Mouse (Mus musculus) cerebral cortex, adult 2 months (tissue): ENCODE measurements around the gene Ddx39b.

Experiments
- WGBS: fragments of 180-500 bp; shearing (Covaris S2); methylation state at CpG from one replicate; pipeline ENCODE4 v1.1.7; 2018; 5-methylcytosine and 5-hydroxymethylcytosine counted together

Gene Ddx39b

DNA sequence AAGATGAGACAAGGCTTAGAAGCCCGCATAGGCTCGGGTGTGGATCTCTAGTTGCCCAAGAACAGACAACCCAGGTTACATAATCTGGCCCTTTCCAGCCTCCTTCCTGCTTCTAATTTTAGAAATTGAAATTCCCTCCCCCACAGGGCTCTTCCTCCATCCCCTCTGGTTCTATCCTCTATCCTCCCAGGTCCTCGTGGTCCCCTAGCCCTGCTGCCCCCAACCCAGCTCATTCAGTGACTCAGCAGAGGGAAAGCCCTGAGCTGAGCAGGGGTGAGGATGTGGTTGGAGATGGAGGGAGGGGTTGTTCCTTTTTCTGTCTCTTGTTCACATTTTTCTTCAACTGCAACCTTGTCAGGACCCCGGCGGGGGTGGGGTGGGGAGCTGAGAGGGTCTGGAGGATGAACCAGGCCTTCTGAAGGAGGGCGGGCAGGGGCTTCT, 21.9 kb upstream of the Ddx39b start:
- 62% methylated on average over 6 of the region's 6 CpGs for WGBS

DNA sequence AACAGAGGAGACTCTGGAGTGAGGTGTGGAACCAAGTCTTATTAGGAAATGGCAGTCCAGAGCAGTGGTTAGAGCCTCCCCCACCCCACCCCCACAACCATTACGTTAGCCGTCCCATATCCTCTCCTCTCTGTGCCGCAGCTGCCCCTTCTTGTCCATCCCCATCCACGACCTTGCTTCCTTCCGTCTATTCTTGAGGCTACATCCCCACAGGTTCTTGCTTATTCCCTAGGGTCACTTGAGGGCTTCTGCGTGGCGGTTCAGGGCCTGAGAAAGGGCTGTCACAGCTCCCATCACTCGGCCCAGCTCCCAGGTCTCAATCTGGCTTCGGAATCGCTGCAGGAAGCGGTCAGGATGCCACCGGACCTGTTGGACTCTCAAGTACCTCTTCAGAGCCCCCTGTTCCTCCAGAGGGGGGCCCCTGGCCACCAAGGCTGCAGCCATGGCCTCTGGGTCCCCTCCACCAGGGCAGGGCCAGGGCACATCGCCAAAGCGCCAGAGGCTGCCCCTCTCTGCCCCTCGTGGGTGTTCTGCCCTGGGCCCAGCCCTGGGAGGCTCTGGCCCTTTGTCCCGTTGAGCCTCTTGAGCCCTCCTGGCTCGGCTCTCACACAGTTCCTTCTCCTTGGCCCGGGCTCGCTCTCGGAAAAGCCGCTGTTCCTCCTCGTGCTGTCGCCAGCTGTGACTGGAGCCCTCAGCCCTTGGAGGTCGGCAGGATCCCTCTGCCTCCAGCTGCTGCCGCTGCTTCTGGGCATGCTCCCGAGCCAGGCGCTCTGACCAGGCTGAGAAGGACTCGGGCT, 21.2 kb upstream of the Ddx39b start, which contains the start of gene Gm16181:
Gene Gm16181, plus strand, starts transcription at position 679 of the 797 bp plus-strand sequence.
- 76% methylated on average over 28 of the region's 28 CpGs for WGBS

DNA sequence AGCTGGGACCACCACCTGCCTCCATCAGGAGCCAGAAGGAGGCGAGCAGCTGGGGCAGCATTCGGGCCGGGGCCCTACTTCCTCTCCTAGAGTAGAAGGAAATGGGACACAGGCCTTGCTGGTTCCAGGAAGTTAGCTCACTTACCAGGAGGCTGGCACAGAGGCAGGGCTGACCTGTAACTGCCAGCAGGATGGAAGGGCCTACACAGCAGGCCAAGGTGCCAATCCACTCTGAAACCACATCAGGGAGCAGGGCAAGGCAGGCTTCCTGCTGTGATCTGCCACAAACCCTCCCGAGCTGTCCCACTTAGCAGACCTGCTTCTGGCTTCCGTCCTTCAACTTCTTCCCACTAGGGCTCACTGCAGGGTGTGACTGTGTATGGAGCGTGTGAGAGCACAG, 19.2 kb upstream of the Ddx39b start:
- 70% methylated on average over 6 of the region's 6 CpGs for WGBS

DNA sequence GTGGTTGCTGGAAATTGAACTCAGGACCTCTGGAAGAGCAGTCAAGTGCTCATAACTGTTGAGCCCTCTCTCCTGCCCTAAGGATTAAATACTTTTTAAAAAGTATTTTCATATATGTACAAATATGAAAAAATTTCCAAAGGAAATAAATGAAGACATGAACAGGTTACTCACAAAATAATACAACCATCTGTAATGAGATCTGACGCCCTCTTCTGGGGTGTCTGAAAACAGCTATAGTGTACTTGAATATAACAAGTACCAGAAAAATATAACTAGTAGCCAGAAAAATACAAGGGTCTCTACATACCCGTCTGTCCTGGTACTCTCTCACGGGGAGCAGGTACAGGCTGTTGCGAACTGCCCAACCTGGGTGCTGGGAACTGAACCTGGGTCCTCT, 16.9 kb upstream of the Ddx39b start:
- 93% methylated on average over 4 of the region's 4 CpGs for WGBS

DNA sequence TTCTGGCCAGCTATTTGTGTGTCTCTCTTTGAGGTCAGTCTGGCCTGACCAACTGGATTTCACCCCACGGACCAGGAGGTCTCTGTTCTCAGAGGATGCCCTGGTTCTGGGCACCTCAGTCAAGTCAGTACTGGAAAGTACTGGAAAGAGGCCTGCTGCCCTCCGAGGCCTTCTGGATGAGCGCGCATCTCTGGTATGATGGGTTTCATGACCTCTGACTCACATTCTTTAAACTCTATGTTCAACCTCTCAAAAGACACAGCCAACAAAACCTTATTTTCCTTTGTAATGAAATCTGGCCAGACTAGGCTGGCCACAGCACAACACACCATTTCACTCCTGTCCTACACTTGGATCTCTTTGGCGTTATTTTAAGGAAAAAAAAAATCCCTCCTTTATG, 16.1 kb upstream of the Ddx39b start:
- 94% methylated on average over 5 of the region's 5 CpGs for WGBS

DNA sequence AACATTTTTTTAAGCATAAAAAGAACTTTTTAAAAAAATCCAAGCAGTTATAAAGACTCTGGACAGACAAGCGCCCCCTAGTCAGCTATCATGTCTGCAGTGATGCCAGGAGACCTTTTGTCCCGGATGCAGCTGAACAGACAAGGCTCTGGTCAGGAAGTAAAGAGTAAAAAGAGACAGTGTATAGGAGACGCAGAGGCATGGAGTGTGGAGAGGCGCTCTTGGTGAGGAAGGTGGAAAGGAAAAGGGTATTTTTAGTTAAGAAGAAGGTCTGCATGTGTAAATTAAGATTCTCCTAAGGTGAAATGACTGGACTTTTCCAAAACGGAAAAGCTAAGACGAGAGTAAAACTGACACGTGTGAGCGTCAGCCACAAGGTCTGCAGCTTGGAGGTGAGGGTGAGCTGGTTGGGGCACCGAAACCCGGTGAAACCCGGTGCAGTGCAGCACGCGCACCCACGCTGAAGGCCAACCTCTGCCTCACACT, 14.9 kb upstream of the Ddx39b start:
- WGBS = 76% methylated on average over 14 of the region's 14 CpGs

DNA sequence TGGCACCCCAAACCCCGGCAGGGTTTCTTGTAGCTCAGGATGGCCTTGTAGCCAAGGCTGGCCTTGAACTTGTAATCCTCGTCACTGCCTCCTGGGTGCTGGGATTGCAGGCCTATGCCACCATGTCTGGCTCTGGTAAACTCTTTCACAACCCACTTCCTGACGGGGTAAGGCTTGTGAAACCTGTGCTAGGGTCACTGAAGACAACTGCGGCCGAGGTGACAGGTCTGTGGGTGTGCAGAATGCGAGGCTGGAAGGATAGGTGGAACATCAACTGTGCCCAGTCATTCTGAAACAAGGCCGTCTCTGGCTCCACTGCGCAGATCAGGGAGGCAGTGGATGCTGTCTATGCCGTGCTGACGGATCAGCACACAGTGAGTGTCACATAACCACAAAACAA, 10.5 kb upstream of the Ddx39b start:
- 85% methylated on average over 10 of the region's 10 CpGs for WGBS

DNA sequence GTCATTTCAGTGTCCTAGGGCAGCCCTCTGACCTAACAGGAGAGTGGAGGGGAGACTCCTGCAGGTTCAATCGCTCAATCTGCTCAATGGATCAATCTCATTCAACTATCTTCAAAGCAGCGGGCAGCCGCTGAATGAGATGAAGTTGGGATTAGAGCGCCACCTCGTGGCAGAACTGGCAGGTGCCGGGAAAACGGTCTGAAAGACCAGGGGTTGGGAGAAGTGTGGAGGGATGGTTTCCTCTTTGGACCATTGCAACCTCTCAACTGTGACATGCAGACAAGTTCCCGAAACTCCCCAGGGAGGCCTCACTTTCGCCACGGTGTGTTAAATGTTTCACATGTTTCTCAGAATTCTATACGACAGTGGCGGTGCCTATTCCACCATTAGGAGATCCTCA, 9.5 kb upstream of the Ddx39b start:
- WGBS = 13% methylated on average over 12 of the region's 12 CpGs

DNA sequence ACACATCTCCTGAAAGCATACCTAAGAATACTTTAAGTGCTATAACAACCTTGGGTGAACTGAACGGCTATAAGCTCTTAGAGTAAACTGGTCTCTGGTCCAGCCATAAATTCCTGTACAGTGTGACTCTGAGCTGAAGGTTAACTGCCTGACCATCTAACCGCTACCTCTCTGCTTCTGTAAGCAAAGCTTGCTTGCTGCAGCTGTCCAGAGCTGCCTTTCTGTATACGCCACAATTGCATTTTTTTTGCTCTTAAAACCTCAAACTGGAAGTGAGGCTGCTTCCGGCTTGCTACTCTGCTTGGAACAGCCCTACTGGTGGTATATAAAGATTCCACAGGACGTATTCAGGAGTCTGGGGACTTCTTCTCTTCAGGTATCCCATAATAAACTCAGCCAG, 8.9 kb upstream of the Ddx39b start:
- 76% methylated on average over 5 of the region's 5 CpGs for WGBS

DNA sequence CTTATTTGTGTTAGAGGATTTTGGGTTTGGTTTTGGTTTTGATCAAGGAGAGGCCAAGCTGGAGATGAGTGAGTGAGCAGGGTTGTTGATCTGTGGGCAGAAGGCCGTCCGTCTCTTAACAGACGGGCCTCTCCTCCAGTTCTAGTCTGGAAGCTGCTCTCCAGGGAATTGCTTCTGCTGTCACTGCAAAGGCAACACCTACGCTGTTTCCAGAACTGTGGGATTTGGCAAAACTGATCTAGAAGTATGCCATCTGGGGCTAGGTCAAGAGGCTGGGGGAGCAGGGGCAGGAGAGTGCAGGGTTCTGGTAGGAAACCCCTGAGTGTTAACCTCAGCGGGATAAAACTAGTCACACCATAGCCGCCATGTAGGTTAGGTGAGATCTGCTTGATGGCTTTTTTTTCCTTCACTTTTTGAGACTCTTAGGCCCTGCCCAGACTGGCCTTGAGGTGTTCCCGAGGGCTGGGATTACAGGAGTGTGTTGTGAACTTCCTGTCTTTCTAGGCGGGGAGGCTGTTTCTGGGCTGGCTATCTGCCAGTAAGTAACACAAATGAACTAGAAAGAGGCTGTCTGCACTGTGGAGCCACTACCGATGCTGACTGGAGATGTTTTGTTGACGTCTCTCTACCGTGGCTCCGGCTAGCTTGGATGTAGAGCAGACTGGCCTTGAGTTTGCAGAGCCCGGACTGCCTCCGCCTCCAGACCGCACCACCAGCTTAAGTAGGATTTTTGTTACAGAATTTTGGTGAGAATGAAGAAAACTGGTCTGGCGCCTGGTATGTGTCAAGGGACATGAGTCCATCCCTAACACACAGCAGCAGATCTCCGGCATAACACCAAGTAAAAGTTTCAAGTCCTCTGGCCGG, 8.2 kb upstream of the Ddx39b start, which contains the start of gene Atp6v1g2:
Gene Atp6v1g2, plus strand, starts transcription at position 547 of the 867 bp plus-strand sequence.
- 49% methylated on average over 18 of the region's 18 CpGs for WGBS

DNA sequence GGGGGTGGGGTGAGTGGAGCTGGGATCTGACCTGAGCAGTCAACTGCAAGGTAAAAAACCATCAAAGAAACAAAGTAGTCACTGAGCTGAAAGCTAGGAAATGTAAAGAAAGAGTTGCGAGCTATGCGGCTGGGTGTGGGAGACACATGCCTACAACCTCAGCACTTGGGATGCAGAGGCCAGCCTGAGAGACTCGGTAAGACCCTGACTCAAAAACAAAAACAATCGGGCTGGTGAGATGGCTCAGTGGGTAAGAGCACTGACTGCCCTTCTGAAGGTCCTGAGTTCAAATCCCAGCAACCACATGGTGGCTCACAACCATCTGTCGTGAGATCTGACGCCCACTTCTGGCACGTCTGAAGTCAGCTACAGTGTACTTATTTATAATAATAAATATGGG, 7.5 kb upstream of the Ddx39b start:
- WGBS = 63% methylated on average over 7 of the region's 7 CpGs

DNA sequence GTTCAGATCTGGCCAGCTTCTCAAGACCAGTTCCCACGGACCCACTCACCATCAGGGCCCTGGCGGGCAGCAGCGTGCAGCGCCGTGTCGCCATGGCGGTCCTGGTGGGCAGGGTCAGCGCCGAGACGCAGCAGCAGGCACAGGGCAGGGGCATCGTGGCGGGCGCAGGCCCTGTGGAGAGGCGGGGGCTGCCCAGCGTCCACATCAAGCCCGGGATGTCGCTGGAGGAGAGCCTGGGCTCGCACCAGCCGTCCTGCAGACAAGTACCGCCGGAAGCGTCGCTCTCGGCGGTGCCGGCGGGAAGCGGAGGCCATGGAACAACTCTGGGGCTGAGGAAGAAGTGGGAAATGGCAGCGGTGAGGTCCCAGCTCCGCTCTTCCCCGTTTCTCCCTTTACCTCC, 6.6 kb upstream of the Ddx39b start:
- WGBS = under 1% methylated on average over 31 of the region's 31 CpGs

DNA sequence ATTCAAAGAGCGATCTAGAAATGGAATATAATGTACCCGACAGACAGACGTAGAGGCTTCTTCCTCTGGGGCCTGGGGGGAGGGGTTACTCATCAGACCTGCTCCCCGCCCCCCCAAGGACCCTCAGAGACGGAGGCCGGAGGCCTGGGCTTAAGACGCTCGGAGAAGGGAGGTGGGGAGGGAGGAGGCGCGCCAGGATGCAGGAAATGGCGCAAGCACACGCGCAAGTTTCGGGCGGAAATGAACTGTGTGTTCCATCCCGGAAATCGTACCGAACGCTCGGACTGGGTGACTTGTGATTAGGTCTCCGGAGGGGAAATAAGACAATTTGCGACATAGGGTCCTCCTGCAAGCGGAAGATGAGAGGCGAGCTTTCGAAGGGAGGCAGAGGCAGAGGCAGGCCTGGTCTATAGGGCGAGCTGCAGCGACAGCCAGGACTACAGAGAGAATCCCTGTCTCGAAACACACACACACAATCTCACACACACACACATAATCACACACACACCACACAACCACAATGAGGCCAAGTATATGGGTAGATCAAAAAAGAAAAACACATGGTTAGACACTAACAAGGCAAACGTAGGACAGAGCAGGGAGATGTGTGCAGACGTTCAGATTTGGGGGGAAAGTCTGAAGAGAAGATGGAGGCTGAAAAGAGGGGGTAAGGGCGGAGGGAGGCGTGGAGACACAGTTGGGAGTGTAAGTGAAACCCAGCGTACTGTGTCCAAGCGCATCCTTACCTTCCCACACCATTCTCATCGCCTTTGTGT, 5.7 kb upstream of the Ddx39b start, which contains the start of gene Nfkbil1:
Gene Nfkbil1, minus strand, starts transcription at position 179 of the 776 bp plus-strand sequence.
- under 1% methylated on average over 35 of the region's 35 CpGs for WGBS

DNA sequence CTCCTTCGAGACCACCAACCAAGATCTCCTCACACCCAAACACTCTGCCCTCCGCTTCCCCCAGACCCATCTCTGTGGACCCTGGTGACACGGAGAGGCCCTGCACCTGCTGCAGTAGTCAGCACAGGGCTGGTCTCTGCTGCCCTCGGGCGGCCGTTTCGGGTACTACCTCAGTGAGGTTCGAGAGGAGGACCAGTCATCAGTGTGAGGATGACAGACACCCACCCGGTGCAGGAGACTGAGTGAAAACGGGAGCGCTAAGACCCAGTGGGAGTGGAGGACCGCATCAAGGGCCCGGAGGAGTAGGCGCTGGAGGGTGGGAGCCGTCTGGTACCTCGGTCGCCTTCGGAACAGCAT, 5.2 kb upstream of the Ddx39b start:
- WGBS = under 1% methylated on average over 18 of the region's 18 CpGs

DNA sequence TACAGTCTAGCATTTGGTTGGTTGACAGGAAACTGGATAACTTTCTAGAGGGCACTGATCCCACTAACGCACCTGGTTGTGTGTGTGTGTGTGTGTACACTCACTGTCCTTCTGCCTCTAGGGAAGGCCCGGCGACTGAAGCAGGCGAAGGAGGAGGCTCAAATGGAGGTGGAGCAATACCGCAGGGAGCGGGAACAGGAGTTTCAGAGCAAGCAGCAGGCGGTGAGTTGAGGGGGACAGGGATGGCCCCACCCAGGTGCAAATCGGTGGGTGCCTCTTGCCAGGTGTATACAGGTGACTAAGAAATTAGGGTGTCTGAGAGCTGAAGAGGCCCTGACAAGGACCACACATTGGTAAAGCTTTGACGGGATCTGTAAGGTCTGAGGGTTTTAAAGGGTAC, 4.5 kb upstream of the Ddx39b start:
- 32% methylated on average over 9 of the region's 9 CpGs for WGBS

DNA sequence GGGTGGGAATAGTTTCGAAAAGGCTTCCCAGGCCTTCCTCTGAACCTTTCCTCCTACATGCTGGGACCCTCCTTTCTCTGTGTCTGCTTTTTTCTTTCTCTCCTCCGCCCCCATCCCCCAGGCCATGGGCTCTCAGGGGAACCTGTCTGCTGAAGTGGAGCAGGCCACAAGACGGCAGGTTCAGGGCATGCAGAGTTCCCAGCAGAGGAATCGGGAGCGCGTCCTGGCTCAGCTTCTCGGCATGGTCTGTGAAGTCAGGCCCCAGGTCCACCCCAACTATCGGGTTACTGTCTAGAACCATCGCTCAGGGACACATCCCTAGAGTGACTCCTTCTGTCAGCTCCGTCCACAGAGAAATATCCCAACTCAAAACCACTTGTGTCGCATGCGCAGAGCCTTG, 4.0 kb upstream of the Ddx39b start:
- WGBS = 86% methylated on average over 12 of the region's 12 CpGs

DNA sequence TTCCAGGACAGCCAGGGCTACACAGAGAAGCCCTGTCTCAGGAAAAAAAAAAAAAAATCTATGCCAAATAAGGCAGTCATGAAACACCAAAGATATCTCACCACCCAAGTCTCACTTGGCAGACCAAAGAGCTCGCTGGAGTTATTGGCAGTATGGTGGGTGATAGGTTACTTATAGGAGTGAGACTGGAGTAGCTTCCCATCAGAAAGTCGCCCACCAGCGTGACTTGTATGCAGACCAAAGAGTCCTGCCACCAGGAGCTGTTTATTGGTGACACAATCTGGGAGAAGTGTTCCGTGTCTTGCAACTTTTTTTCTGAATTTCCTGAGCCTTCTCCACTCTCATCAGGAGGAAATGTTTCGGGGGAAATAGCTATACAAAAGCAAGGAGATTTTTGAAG, 1.8 kb upstream of the Ddx39b start:
- WGBS = 55% methylated on average over 5 of the region's 5 CpGs

DNA sequence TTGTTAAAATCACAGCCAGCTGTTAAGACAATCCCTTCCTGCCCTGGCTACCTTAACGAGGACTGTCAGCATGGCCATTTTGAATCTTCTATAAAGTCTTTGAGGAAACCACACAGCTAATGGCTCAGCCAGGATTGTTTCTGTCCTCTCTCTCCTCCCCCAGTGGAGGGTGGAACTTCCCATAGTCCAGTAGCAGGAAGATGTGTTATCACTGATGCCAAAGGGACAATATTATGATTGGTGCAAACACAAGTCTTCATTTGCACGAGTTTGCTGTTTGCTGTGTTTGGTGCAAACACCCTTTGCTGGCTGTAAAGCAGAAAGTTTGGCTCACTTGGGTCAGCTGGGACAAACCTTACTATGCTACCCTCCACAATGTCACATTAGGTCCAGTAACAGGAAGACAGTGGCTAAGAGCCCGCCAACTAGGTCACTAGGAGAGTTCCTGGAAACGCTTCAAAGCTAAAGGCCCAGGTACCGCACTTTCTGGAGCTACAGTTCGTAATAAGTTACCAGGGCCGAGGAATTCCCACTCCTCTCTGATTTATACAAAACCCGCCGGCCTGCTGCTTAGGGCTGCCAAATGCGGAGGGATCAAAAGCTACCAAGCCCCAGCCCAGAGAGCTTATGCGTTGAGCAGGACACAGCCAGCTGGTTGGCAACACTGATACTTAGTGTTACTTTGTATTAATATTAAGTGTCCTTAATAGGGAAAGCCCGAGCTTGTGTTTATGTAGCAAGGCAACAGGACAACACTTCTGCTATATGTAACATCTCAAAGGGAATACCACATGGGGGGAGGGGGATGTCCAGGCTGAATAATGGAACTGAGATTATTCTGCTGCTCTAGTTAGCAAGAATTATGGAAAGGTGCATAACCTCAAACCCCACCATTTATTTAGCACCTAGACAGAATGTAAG, 902 bp upstream of the Ddx39b start:
- 19% methylated on average over 12 of the region's 12 CpGs for WGBS

DNA sequence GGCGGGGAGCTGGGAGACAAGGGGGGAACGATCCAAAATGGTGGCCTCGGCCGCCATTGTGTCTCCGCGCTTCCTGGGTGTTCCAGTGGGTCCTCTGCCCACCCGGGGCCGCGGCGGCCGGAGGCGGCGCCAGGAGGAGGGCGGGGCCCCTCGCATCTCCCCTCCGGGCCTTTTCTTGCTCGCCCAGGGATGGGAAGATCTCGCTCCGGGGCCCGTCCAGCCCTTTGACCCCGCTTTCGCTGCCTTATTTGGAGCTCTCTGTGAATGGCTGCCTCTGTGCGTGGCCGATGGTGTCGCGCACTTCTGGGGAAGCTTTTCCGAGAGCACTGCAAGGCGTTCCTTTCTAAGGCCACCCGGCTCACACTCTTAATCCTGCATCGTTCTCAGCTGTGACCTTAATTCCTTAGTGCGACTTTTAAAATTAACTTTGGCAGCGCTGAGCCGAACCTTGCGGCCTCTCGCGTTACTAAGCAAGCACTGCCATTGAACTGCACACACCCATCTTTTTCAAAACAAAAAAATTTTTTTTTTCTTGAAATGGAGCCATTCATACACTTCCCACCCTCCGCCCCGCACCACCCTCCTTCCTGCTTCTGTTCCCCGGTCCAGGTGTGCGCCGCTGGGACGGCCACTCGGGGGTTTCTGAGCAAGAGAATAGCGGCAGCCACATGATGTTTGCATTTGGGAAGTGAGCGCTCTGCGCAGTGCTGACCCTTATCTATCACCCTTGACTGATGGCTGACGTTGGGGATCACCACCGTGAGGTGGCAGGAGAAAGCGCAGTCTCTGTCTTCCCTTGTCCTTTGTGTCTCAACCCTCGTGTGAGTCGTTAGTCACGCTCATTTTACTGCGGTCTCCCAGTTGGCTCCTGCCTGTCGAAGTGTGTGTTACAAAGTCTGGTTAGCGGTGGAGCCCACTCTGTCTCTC, 732 bp downstream of the Ddx39b start:
- under 1% methylated on average over 55 of the region's 55 CpGs for WGBS

DNA sequence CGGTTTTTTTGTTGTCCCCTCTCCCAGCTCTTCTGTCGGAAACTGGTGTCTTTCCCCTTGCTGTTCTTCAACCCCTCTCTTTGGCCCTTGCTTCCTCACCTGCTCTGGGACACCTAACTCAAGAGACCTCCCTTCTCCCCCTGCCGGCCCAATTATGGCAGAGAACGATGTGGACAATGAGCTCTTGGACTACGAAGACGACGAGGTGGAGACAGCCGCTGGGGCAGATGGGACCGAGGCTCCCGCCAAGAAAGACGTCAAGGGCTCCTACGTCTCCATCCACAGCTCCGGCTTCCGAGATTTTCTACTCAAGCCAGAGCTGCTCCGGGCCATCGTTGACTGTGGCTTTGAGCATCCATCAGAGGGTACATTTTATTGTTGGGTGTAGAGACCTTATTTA, 1.5 kb downstream of the Ddx39b start:
- 2% methylated on average over 16 of the region's 16 CpGs for WGBS
